Mouse (Mus musculus) erythroblast, embryonic 14.5 days (primary cell): Measurements from ENCODE around the gene Hipk1.

Experiments used
- GATA1 ChIP-seq: IDR thresholded peaks from 2 replicates; pipeline ENCODE4 v1.6.1; 2012; ENCODE audit warnings: low read length, inconsistent platforms, mixed read lengths
- TAL1 ChIP-seq: IDR thresholded peaks from 3 replicates; pipeline ENCODE4 v1.6.1; 2012; ENCODE audit warnings: low read length, inconsistent platforms, mixed read lengths

DNA sequence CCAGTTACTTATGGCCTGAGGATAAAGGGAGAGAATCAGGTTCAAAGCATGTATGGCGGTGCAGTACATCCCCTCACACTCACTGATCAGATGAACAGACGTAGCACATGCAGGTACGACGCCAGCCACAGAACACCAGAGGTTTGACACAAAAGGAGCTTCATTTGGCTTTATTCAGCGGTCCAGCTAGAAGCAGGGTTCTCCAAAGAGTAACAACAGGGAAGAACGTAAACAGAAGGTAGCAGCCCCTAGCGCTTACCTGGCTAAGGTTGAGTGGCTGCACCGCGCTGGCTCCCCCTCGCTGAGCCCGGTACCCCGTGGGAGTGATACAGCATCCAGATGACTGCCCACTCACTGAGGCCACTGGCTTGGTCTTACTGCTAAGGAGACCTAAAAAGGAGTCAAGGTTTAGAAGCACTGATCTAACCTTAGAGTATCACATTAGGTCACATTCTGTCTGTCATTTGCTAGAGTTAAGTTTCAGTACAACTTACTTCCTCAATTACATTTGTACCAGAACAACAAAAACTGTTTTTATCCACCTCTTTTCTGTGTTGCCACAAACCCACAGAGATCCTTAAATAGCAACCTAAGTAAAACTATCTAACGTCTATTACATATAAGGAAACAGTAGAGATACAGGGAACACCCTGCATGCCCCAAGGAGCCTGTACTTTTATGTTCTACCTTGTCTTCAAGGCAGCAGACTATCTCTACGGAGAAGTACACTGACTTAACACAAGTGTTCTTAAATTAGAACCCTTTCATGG is 46.2 kb downstream of the Hipk1 start:
- no peak for TF ChIP-seq TAL1
- TF ChIP-seq GATA1: no peak
